Mouse (Mus musculus): ENCODE results near the gene Rex1bd. TPM values are rescaled to one million over a fixed set of nuclear protein-coding genes. Genes with fewer than 3 reads are reported as not detected.

Gene Rex1bd
- polyA plus RNA-seq, 1 experiment from 2014 or later: 135 TPM

DNA sequence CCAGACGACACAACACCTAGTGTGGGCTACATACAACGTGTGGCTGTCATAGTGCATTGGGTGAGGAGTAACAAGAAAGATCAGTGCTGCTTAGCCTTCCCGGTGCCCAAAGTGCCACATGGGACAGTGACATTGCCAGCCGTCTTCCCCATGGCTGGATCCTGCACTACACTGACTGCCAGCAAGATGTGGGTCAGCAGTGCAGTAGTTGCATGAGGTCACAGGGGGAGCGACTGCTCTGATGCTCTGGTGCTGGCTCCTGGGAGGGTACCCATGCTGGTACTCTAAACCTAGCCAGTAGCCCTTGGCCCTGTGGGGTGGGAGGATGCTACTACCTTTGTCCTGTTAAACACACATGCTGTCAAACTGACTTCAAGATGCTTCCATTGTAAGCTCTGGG is 46.4 kb downstream of the Rex1bd start:
- Histone ChIP-seq H3K4me2 (replicated peaks; ENCODE audit: low read depth, low read length) (no peak overlapping the region), H3K9me3 (ENCODE audit: low read length) (no peaks in the 10 kb centered on the region; the same call in 1 of the 2 replicates), H3K36me3 (ENCODE audit: insufficient read depth, low read length) (no peaks in the 10 kb centered on the region), H3K9ac (replicated peaks; ENCODE audit: low read length) (no peak overlapping the region), H3K27ac (ENCODE audit: low read length) (no peak overlapping the region), H3K4me3 (ENCODE audit: low read length) (no peak overlapping the region), H3K4me1 (ENCODE audit: insufficient read depth, low read length) (no peaks in the 10 kb centered on the region), H3K27me3 (ENCODE audit: insufficient read depth, low read length) (no peaks in the 10 kb centered on the region)
- 89% methylated on average over 5 of the region's 5 CpGs for WGBS
- ATAC-seq (ENCODE audit: low FRiP score, low TSS enrichment): no peak

DNA sequence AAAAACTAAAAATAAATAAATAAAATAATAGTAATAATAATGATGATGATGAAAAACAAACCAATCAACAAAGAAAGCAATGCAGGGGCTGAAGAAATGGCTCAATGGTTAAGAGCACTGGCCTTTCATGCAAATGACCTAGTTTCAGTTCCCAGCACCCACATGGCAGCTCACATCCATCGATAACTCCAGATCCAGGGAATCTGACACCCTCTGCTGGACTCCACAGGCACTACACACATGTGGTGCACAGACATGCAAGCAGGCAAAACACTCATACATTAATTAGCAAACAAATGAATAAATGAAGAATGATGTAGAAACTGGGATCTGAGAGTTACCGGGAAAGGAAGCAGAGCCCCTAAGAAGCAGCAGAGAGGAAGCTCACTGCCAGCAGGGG is 46.9 kb downstream of the Rex1bd start:
- no peak overlapping the region for H3K4me3 ChIP-seq (ENCODE audit: low read length)
- no peak for ATAC-seq (ENCODE audit: low FRiP score, low TSS enrichment)
- no peak overlapping the region for H3K4me2 ChIP-seq (replicated peaks; ENCODE audit: low read depth, low read length)
- no peak overlapping the region for H3K27ac ChIP-seq (ENCODE audit: low read length)
- WGBS: 98% methylated on average over 2 of the region's 2 CpGs
- H3K27me3 ChIP-seq (ENCODE audit: insufficient read depth, low read length): no peaks in the 10 kb centered on the region
- H3K9ac ChIP-seq (replicated peaks; ENCODE audit: low read length): no peak overlapping the region
- no peaks in the 10 kb centered on the region for H3K36me3 ChIP-seq (ENCODE audit: insufficient read depth, low read length)
- no peaks in the 10 kb centered on the region; the same call in 1 of the 2 replicates for H3K9me3 ChIP-seq (ENCODE audit: low read length)
- no peaks in the 10 kb centered on the region for H3K4me1 ChIP-seq (ENCODE audit: insufficient read depth, low read length)

DNA sequence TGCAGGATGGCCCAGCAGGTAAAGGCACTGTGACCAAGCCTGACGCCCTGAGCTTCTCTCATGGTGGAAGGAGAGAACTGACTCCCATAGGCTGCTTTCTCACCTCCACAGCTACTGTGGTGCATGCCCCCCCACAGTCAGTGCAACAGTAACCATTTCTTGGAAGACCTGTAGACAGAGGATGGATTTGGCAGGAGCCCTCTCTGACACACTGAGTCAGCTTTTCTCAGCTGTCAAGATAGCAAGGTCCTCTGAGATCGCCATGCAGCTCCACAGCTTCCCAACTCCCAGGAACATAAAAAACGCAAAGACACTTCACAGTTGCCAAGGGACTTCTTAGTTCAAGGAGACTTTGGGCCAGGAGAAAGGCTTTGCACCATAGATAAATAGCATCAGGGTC is 48.1 kb downstream of the Rex1bd start:
- H3K27ac ChIP-seq (ENCODE audit: low read length): no peak overlapping the region
- 82% methylated on average over 3 of the region's 3 CpGs for WGBS

DNA sequence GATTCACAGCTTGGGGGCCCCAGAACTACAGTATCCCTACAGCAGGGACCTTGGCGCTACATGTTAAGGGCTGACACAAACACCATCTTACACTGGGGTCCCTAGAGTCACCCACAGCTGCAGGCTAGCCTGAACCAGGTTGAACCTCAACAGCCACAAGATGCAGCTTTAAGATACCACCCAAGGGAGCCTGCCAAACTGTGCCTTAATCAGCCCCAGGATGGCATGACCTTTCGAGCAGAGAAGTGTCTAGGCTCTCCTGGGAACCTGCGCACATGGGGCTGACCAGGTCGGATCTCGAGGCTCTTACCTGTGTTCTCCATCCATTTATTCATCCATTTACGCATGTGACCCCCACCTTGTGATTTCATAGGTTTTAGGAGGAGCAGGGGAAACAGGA is 48.7 kb downstream of the Rex1bd start:
- H3K4me1 ChIP-seq (ENCODE audit: insufficient read depth, low read length): no peaks in the 10 kb centered on the region
- no peak overlapping the region for H3K27ac ChIP-seq (ENCODE audit: low read length)
- H3K4me2 ChIP-seq (replicated peaks; ENCODE audit: low read depth, low read length): no peak overlapping the region
- H3K9ac ChIP-seq (replicated peaks; ENCODE audit: low read length): no peak overlapping the region
- H3K36me3 ChIP-seq (ENCODE audit: insufficient read depth, low read length): no peaks in the 10 kb centered on the region
- no peaks in the 10 kb centered on the region; the same call in 1 of the 2 replicates for H3K9me3 ChIP-seq (ENCODE audit: low read length)
- 86% methylated on average over 6 of the region's 6 CpGs for WGBS
- ATAC-seq (ENCODE audit: low FRiP score, low TSS enrichment): no peak
- H3K4me3 ChIP-seq (ENCODE audit: low read length): no peak overlapping the region
- H3K27me3 ChIP-seq (ENCODE audit: insufficient read depth, low read length): no peaks in the 10 kb centered on the region

More for the DNA sequence above, 48.1 kb downstream of the Rex1bd start:
- Histone ChIP-seq H3K4me1 (ENCODE audit: insufficient read depth, low read length) (no peaks in the 10 kb centered on the region), H3K4me3 (ENCODE audit: low read length) (no peak overlapping the region), H3K36me3 (ENCODE audit: insufficient read depth, low read length) (no peaks in the 10 kb centered on the region), H3K9ac (replicated peaks; ENCODE audit: low read length) (no peak overlapping the region), H3K4me2 (replicated peaks; ENCODE audit: low read depth, low read length) (no peak overlapping the region), H3K27me3 (ENCODE audit: insufficient read depth, low read length) (no peaks in the 10 kb centered on the region), H3K9me3 (ENCODE audit: low read length) (no peaks in the 10 kb centered on the region; the same call in 1 of the 2 replicates)
- ATAC-seq (ENCODE audit: low FRiP score, low TSS enrichment): no peak

DNA sequence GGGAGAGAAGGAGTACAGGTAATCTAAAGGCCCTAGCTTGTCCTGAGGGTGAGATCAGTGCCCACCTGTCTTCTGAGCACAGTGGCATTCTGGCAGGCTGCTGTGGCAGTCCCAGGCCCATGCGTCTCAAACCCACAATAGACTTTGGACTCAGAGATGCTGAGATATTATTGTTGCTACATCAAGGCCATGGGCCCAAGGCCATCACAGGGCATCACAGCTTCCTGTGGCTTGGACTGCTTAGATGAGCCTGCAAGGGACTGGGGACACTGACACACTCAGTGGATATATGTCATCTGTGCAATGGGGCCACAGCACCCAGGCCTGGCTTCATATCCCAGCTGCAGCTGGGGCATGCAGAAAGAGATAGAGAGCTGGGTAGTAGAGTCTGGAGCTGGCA is 49.6 kb downstream of the Rex1bd start:
- H3K4me1 ChIP-seq (ENCODE audit: insufficient read depth, low read length): no peaks in the 10 kb centered on the region
- peaks cover 7% of the 10 kb centered on the region for H3K36me3 ChIP-seq (ENCODE audit: insufficient read depth, low read length)
- no peak overlapping the region for H3K4me2 ChIP-seq (replicated peaks; ENCODE audit: low read depth, low read length)
- ATAC-seq (ENCODE audit: low FRiP score, low TSS enrichment): no peak
- no peak overlapping the region for H3K4me3 ChIP-seq (ENCODE audit: low read length)
- WGBS: 85% methylated on average over 1 of the region's 1 CpGs
- no peak overlapping the region for H3K9ac ChIP-seq (replicated peaks; ENCODE audit: low read length)
- H3K27ac ChIP-seq (ENCODE audit: low read length): no peak overlapping the region
- no peaks in the 10 kb centered on the region; the same call in 1 of the 2 replicates for H3K9me3 ChIP-seq (ENCODE audit: low read length)
- H3K27me3 ChIP-seq (ENCODE audit: insufficient read depth, low read length): no peaks in the 10 kb centered on the region

Other genes starting within 250 kb of the Rex1bd start
- gene Homer3, start 223.9 kb downstream of the Rex1bd start, polyA plus RNA-seq (2015; fragmentation: Nextera tagmentation; extraction: Ambion mirVana): 74.2 and 81.3 TPM in 2 replicates
- gene Ddx49, start 204.3 kb downstream of the Rex1bd start, polyA plus RNA-seq (2015; fragmentation: Nextera tagmentation; extraction: Ambion mirVana): 51.8 and 54.1 TPM in 2 replicates
- 389 and 439 TPM in 2 replicates for gene Cope, start 204.2 kb downstream of the Rex1bd start, polyA plus RNA-seq (2015; fragmentation: Nextera tagmentation; extraction: Ambion mirVana)
- 2.5 and 2.7 TPM in 2 replicates for gene Cers1, start 191.0 kb downstream of the Rex1bd start, polyA plus RNA-seq (2015; fragmentation: Nextera tagmentation; extraction: Ambion mirVana)
- gene Gdf1, start 176.9 kb downstream of the Rex1bd start, polyA plus RNA-seq (2015; fragmentation: Nextera tagmentation; extraction: Ambion mirVana): 5.5 TPM in 2 replicates
- gene Upf1, start 153.5 kb downstream of the Rex1bd start, polyA plus RNA-seq (2015; fragmentation: Nextera tagmentation; extraction: Ambion mirVana): 10.6 and 10.9 TPM in 2 replicates
- gene Comp, start 133.2 kb downstream of the Rex1bd start, polyA plus RNA-seq (2015; fragmentation: Nextera tagmentation; extraction: Ambion mirVana): 0.21 and 1.00 TPM in 2 replicates
- gene Crtc1, start 67.2 kb downstream of the Rex1bd start, polyA plus RNA-seq (2015; fragmentation: Nextera tagmentation; extraction: Ambion mirVana): 19.9 and 22.3 TPM in 2 replicates
- 25.0 and 26.8 TPM in 2 replicates for gene Klhl26, start 29.8 kb downstream of the Rex1bd start, polyA plus RNA-seq (2015; fragmentation: Nextera tagmentation; extraction: Ambion mirVana)
- gene Tmem59l, start 19.4 kb downstream of the Rex1bd start, polyA plus RNA-seq (2015; fragmentation: Nextera tagmentation; extraction: Ambion mirVana): 6.5 and 7.0 TPM in 2 replicates
- 29.3 and 30.7 TPM in 2 replicates for gene Crlf1, start 13.6 kb downstream of the Rex1bd start, polyA plus RNA-seq (2015; fragmentation: Nextera tagmentation; extraction: Ambion mirVana)
- gene Uba52, start 4.0 kb upstream of the Rex1bd start, polyA plus RNA-seq (2015; fragmentation: Nextera tagmentation; extraction: Ambion mirVana): 869 and 882 TPM in 2 replicates
- 353 and 359 TPM in 2 replicates for gene Fkbp8, start 21.0 kb upstream of the Rex1bd start, polyA plus RNA-seq (2015; fragmentation: Nextera tagmentation; extraction: Ambion mirVana)
- 65.4 and 69.9 TPM in 2 replicates for gene Kxd1, start 21.2 kb upstream of the Rex1bd start, polyA plus RNA-seq (2015; fragmentation: Nextera tagmentation; extraction: Ambion mirVana)
- 24.1 and 25.1 TPM in 2 replicates for gene Ell, start 32.7 kb upstream of the Rex1bd start, polyA plus RNA-seq (2015; fragmentation: Nextera tagmentation; extraction: Ambion mirVana)
- gene Isyna1, start 87.6 kb upstream of the Rex1bd start, polyA plus RNA-seq (2015; fragmentation: Nextera tagmentation; extraction: Ambion mirVana): 215 and 217 TPM in 2 replicates
- gene Ssbp4, start 102.1 kb upstream of the Rex1bd start, polyA plus RNA-seq (2015; fragmentation: Nextera tagmentation; extraction: Ambion mirVana): 133 and 149 TPM in 2 replicates
- gene Lrrc25, start 109.4 kb upstream of the Rex1bd start, polyA plus RNA-seq (2015; fragmentation: Nextera tagmentation; extraction: Ambion mirVana): 1.8 and 1.9 TPM in 2 replicates
- 1.0 and 1.2 TPM in 2 replicates for gene Gdf15, start 125.7 kb upstream of the Rex1bd start, polyA plus RNA-seq (2015; fragmentation: Nextera tagmentation; extraction: Ambion mirVana)
- 88.5 TPM in 2 replicates for gene Pgpep1, start 153.6 kb upstream of the Rex1bd start, polyA plus RNA-seq (2015; fragmentation: Nextera tagmentation; extraction: Ambion mirVana)
- 272 and 281 TPM in 2 replicates for gene Lsm4, start 166.5 kb upstream of the Rex1bd start, polyA plus RNA-seq (2015; fragmentation: Nextera tagmentation; extraction: Ambion mirVana)
- gene Jund, start 192.2 kb upstream of the Rex1bd start, polyA plus RNA-seq (2015; fragmentation: Nextera tagmentation; extraction: Ambion mirVana): 42.1 and 47.4 TPM in 2 replicates
- gene Iqcn, start 196.7 kb upstream of the Rex1bd start, polyA plus RNA-seq (2015; fragmentation: Nextera tagmentation; extraction: Ambion mirVana): 0.04 and 0.06 TPM in 2 replicates
- gene Gm3336, start 211.8 kb upstream of the Rex1bd start, polyA plus RNA-seq (2015; fragmentation: Nextera tagmentation; extraction: Ambion mirVana): 0.52 and 0.76 TPM in 2 replicates
- 8.8 and 11.6 TPM in 2 replicates for gene Pde4c, start 217.0 kb upstream of the Rex1bd start, polyA plus RNA-seq (2015; fragmentation: Nextera tagmentation; extraction: Ambion mirVana)
- gene Rab3a, start 247.9 kb upstream of the Rex1bd start, polyA plus RNA-seq (2015; fragmentation: Nextera tagmentation; extraction: Ambion mirVana): 20.9 and 22.0 TPM in 2 replicates